Mouse (Mus musculus): Measurements from ENCODE around the gene Ndrg4. TPM values are rescaled to one million over a fixed set of nuclear protein-coding genes. Genes with fewer than 3 reads are reported as not detected.

Gene Ndrg4
- polyA plus RNA-seq (2015; fragmentation: Nextera tagmentation; extraction: Ambion mirVana) = 14.4 and 15.3 TPM in 2 replicates

- ATAC-seq = no peak
- H3K36me3 ChIP-seq (ENCODE audit: control insufficient read depth, insufficient read depth, low read length) = no peaks in the 10 kb centered on the region
- 36% methylated on average over 9 of the region's 9 CpGs for WGBS
- H3K4me3 ChIP-seq (ENCODE audit: low read length) = peak within 1 kb of the TSS; percentile 59
- H3K27me3 ChIP-seq (replicated peaks; ENCODE audit: control insufficient read depth, insufficient read depth, low read length) = peaks cover 52% of the 10 kb centered on the region
- H3K4me2 ChIP-seq (ENCODE audit: low read depth, low read length) = peak within 1 kb of the TSS; percentile 98
- peaks cover 12% of the 10 kb centered on the region for H3K4me1 ChIP-seq (ENCODE audit: control insufficient read depth, insufficient read depth, low read length)
- peak within 1 kb of the TSS; percentile 60 for H3K9ac ChIP-seq (ENCODE audit: low read depth, low read length)
- no peak within 1 kb of the TSS for H3K27ac ChIP-seq (ENCODE audit: low read length)
- no peaks in the 10 kb centered on the region for H3K9me3 ChIP-seq (ENCODE audit: control insufficient read depth, low read length)
Measured at GRCm38 (mm10) chr8:95676631-95677030, at the start of gene Ndrg4. TSS of gene Ndrg4 (plus strand) at chr8:95676980.

GRCm38 (mm10) chr8:95632840-95633239 is 43.9 kb upstream of the Ndrg4 start:
- H3K27me3 ChIP-seq (replicated peaks; ENCODE audit: control insufficient read depth, insufficient read depth, low read length) = no peaks in the 10 kb centered on the region
- no peak overlapping the region for H3K9ac ChIP-seq (ENCODE audit: low read depth, low read length)
- H3K9me3 ChIP-seq (ENCODE audit: control insufficient read depth, low read length) = no peaks in the 10 kb centered on the region
- ATAC-seq = no peak
- H3K36me3 ChIP-seq (ENCODE audit: control insufficient read depth, insufficient read depth, low read length) = no peaks in the 10 kb centered on the region
- peaks cover 8% of the 10 kb centered on the region for H3K4me1 ChIP-seq (ENCODE audit: control insufficient read depth, insufficient read depth, low read length)
- no peak overlapping the region for H3K27ac ChIP-seq (ENCODE audit: low read length)
- H3K4me3 ChIP-seq (ENCODE audit: low read length) = peak overlapping the region; percentile 85
- 82% methylated on average over 6 of the region's 6 CpGs for WGBS
- peak overlapping the region; percentile 64; the same call in 1 of the 2 replicates for H3K4me2 ChIP-seq (ENCODE audit: low read depth, low read length)

- H3K4me1 ChIP-seq (ENCODE audit: control insufficient read depth, insufficient read depth, low read length) = peaks cover 8% of the 10 kb centered on the region
- H3K9ac ChIP-seq (ENCODE audit: low read depth, low read length) = peak within 1 kb of the TSS; percentile 80
- H3K27ac ChIP-seq (ENCODE audit: low read length) = no peak within 1 kb of the TSS
- peak; percentile 97 for ATAC-seq
- no peaks in the 10 kb centered on the region for H3K36me3 ChIP-seq (ENCODE audit: control insufficient read depth, insufficient read depth, low read length)
- peak within 1 kb of the TSS; percentile 64 for H3K4me2 ChIP-seq (ENCODE audit: low read depth, low read length)
- under 1% methylated on average over 52 of the region's 52 CpGs for WGBS
- H3K27me3 ChIP-seq (replicated peaks; ENCODE audit: control insufficient read depth, insufficient read depth, low read length) = no peaks in the 10 kb centered on the region
- no peaks in the 10 kb centered on the region for H3K9me3 ChIP-seq (ENCODE audit: control insufficient read depth, low read length)
- peak within 1 kb of the TSS; percentile 85 for H3K4me3 ChIP-seq (ENCODE audit: low read length)
Measured at GRCm38 (mm10) chr8:95633262-95634062, 43.3 kb upstream of the Ndrg4 start, which contains the start of gene Gins3. TSS of gene Gins3 (plus strand) at chr8:95633453.

GRCm38 (mm10) chr8:95634063-95634340 is 42.8 kb upstream of the Ndrg4 start:
- Histone ChIP-seq H3K27ac (ENCODE audit: low read length) (no peak overlapping the region), H3K4me1 (ENCODE audit: control insufficient read depth, insufficient read depth, low read length) (peaks cover 8% of the 10 kb centered on the region), H3K4me2 (ENCODE audit: low read depth, low read length) (peak overlapping the region; percentile 64), H3K27me3 (replicated peaks; ENCODE audit: control insufficient read depth, insufficient read depth, low read length) (no peaks in the 10 kb centered on the region), H3K4me3 (ENCODE audit: low read length) (peak overlapping the region; percentile 85), H3K36me3 (ENCODE audit: control insufficient read depth, insufficient read depth, low read length) (no peaks in the 10 kb centered on the region), H3K9me3 (ENCODE audit: control insufficient read depth, low read length) (no peaks in the 10 kb centered on the region), H3K9ac (ENCODE audit: low read depth, low read length) (peak overlapping the region; percentile 80)
- 4% methylated on average over 6 of the region's 6 CpGs for WGBS
- ATAC-seq = no peak; the same call in 1 of the 2 replicates

- 88% methylated on average over 2 of the region's 2 CpGs for WGBS
- H3K27ac ChIP-seq (ENCODE audit: low read length) = no peak overlapping the region
- no peak overlapping the region for H3K4me3 ChIP-seq (ENCODE audit: low read length)
- H3K4me2 ChIP-seq (ENCODE audit: low read depth, low read length) = no peak overlapping the region
- no peaks in the 10 kb centered on the region for H3K27me3 ChIP-seq (replicated peaks; ENCODE audit: control insufficient read depth, insufficient read depth, low read length)
- no peaks in the 10 kb centered on the region for H3K9me3 ChIP-seq (ENCODE audit: control insufficient read depth, low read length)
- H3K9ac ChIP-seq (ENCODE audit: low read depth, low read length) = no peak overlapping the region
- ATAC-seq = no peak
- H3K36me3 ChIP-seq (ENCODE audit: control insufficient read depth, insufficient read depth, low read length) = no peaks in the 10 kb centered on the region
- no peaks in the 10 kb centered on the region for H3K4me1 ChIP-seq (ENCODE audit: control insufficient read depth, insufficient read depth, low read length)
Measured at GRCm38 (mm10) chr8:95644942-95645341, 31.8 kb upstream of the Ndrg4 start.

- no peak overlapping the region for H3K4me3 ChIP-seq (ENCODE audit: low read length)
- no peaks in the 10 kb centered on the region for H3K9me3 ChIP-seq (ENCODE audit: control insufficient read depth, low read length)
- no peaks in the 10 kb centered on the region for H3K4me1 ChIP-seq (ENCODE audit: control insufficient read depth, insufficient read depth, low read length)
- no peaks in the 10 kb centered on the region for H3K36me3 ChIP-seq (ENCODE audit: control insufficient read depth, insufficient read depth, low read length)
- H3K9ac ChIP-seq (ENCODE audit: low read depth, low read length) = no peak overlapping the region
- H3K27me3 ChIP-seq (replicated peaks; ENCODE audit: control insufficient read depth, insufficient read depth, low read length) = no peaks in the 10 kb centered on the region
- 80% methylated on average over 3 of the region's 3 CpGs for WGBS
- no peak overlapping the region for H3K27ac ChIP-seq (ENCODE audit: low read length)
- no peak overlapping the region for H3K4me2 ChIP-seq (ENCODE audit: low read depth, low read length)
- ATAC-seq = no peak
Measured at GRCm38 (mm10) chr8:95648251-95648650, 28.5 kb upstream of the Ndrg4 start.

- H3K4me3 ChIP-seq (ENCODE audit: low read length) = no peak overlapping the region
- H3K4me1 ChIP-seq (ENCODE audit: control insufficient read depth, insufficient read depth, low read length) = 0 out of 2 replicates have a peak, but pooled peaks cover 1% of the 10 kb centered on the region
- H3K36me3 ChIP-seq (ENCODE audit: control insufficient read depth, insufficient read depth, low read length) = no peaks in the 10 kb centered on the region
- whole genome bisulfite sequencing = 71% methylated on average over 5 of the region's 5 CpGs
- no peaks in the 10 kb centered on the region for H3K9me3 ChIP-seq (ENCODE audit: control insufficient read depth, low read length)
- H3K9ac ChIP-seq (ENCODE audit: low read depth, low read length) = no peak overlapping the region
- no peak overlapping the region for H3K27ac ChIP-seq (ENCODE audit: low read length)
- no peaks in the 10 kb centered on the region for H3K27me3 ChIP-seq (replicated peaks; ENCODE audit: control insufficient read depth, insufficient read depth, low read length)
- no peak for ATAC-seq
- no peak overlapping the region for H3K4me2 ChIP-seq (ENCODE audit: low read depth, low read length)
Measured at GRCm38 (mm10) chr8:95653351-95653750, 23.4 kb upstream of the Ndrg4 start.

GRCm38 (mm10) chr8:95655831-95656230 is 20.9 kb upstream of the Ndrg4 start:
- ATAC-seq = no peak
- Histone ChIP-seq H3K9ac (ENCODE audit: low read depth, low read length) (no peak overlapping the region), H3K4me3 (ENCODE audit: low read length) (no peak overlapping the region), H3K9me3 (ENCODE audit: control insufficient read depth, low read length) (no peaks in the 10 kb centered on the region), H3K4me2 (ENCODE audit: low read depth, low read length) (no peak overlapping the region), H3K36me3 (ENCODE audit: control insufficient read depth, insufficient read depth, low read length) (no peaks in the 10 kb centered on the region), H3K27me3 (replicated peaks; ENCODE audit: control insufficient read depth, insufficient read depth, low read length) (no peaks in the 10 kb centered on the region), H3K4me1 (ENCODE audit: control insufficient read depth, insufficient read depth, low read length) (0 out of 2 replicates have a peak, but pooled peaks cover 4% of the 10 kb centered on the region), H3K27ac (ENCODE audit: low read length) (no peak overlapping the region)
- 69% methylated on average over 7 of the region's 7 CpGs for WGBS

GRCm38 (mm10) chr8:95656316-95657002 is 20.3 kb upstream of the Ndrg4 start:
- H3K4me3 ChIP-seq (ENCODE audit: low read length) = no peak overlapping the region
- H3K4me2 ChIP-seq (ENCODE audit: low read depth, low read length) = no peak overlapping the region
- H3K4me1 ChIP-seq (ENCODE audit: control insufficient read depth, insufficient read depth, low read length) = 0 out of 2 replicates have a peak, but pooled peaks cover 4% of the 10 kb centered on the region
- no peak overlapping the region for H3K9ac ChIP-seq (ENCODE audit: low read depth, low read length)
- no peak for ATAC-seq
- no peaks in the 10 kb centered on the region for H3K9me3 ChIP-seq (ENCODE audit: control insufficient read depth, low read length)
- H3K27me3 ChIP-seq (replicated peaks; ENCODE audit: control insufficient read depth, insufficient read depth, low read length) = no peaks in the 10 kb centered on the region
- 54% methylated on average over 5 of the region's 5 CpGs for WGBS
- H3K27ac ChIP-seq (ENCODE audit: low read length) = no peak overlapping the region
- no peaks in the 10 kb centered on the region for H3K36me3 ChIP-seq (ENCODE audit: control insufficient read depth, insufficient read depth, low read length)
